In the genomic region with DNA sequence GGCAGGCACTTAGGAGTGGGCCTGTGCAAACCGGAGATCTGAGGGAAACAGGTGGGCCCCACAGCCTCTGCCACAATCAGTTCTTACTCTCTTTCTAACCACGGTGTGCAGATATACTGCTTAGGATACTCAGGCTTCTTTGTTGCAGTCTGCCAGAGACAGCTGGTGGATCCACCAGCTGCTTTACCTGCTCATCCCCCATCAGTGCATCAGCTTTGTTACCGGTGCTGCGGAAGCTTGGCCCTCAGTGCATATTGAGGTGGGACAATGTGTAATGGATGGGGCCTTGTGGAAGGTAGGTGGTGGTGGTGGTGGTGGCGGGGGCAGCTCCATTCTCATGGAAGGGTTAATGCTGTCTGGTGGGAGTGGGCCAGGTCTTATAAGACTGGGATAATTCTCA, we compare ENCODE assay signal across 33 mouse cellular contexts. TPM values are rescaled to one million over a fixed set of nuclear protein-coding genes. Genes with fewer than 3 reads are reported as not detected.
"Had no signal": no experiment of that assay in that cellular context is flagged by ENCODE, and none has a peak within 500 bp of the region (broad histone marks: within the 10 kb centered on the region; RNA-seq: fewer than 3 reads in every experiment).

No protein-coding gene starts in this region.

- H3K36me3 ChIP-seq: heart, embryonic 13.5 days; heart, embryonic 15.5 days; hindbrain, embryonic 10.5 days; hindbrain, embryonic 12.5 days; hindbrain, embryonic 13.5 days; hindbrain, embryonic 15.5 days; intestine, embryonic 15.5 days; kidney, embryonic 15.5 days had no signal

- ATAC-seq: hindbrain, embryonic 16.5 days; hindbrain, postnatal 0 days; inflammation-experienced regulatory T-cells, adult 6 months; intestine, embryonic 15.5 days; intestine, embryonic 16.5 days; intestine, postnatal 0 days had no signal

- H3K9me3 ChIP-seq: heart, embryonic 13.5 days; heart, embryonic 15.5 days; hindbrain, embryonic 10.5 days; hindbrain, embryonic 12.5 days; hindbrain, embryonic 13.5 days; hindbrain, embryonic 15.5 days; intestine, embryonic 15.5 days; kidney, embryonic 15.5 days had no signal

- H3K4me2 ChIP-seq: heart, embryonic 13.5 days; heart, embryonic 15.5 days; hindbrain, embryonic 12.5 days; hindbrain, embryonic 13.5 days; hindbrain, embryonic 14.5 days; hindbrain, embryonic 15.5 days; intestine, embryonic 15.5 days; kidney, embryonic 15.5 days had no signal

- H3K27ac ChIP-seq: heart, embryonic 13.5 days; heart, embryonic 15.5 days; hindbrain, embryonic 10.5 days; hindbrain, embryonic 12.5 days; hindbrain, embryonic 13.5 days; hindbrain, embryonic 14.5 days; hindbrain, embryonic 15.5 days; hindbrain, postnatal 0 days; intestine, embryonic 15.5 days; kidney, embryonic 15.5 days; kidney, postnatal 0 days; layer of hippocampus, adult 2 months; left cerebral cortex, adult 2 months had no signal

- DNase-seq: heart, postnatal 10 days; heart, postnatal 14 days; heart, postnatal 36 days; heart, postnatal 4 days; kidney, adult 11 months; kidney, adult 18-20 months; kidney, adult 2 months; kidney, adult 8-10 months; kidney, adult 9 months; kidney, postnatal 10 days; kidney, postnatal 14 days; kidney, postnatal 25 days; kidney, postnatal 36 days; kidney, postnatal 4 days; layer of hippocampus, adult 9-11 months; layer of hippocampus, postnatal 36 days had no signal

- H3K4me3 ChIP-seq: heart, embryonic 13.5 days; heart, embryonic 15.5 days; hindbrain, embryonic 10.5 days; hindbrain, embryonic 12.5 days; hindbrain, embryonic 13.5 days; hindbrain, embryonic 15.5 days; intestine, embryonic 15.5 days; kidney, embryonic 15.5 days; layer of hippocampus, adult 2 months; left cerebral cortex, adult 2 months had no signal

- H3K9ac ChIP-seq: heart, embryonic 13.5 days; heart, embryonic 15.5 days; hindbrain, embryonic 12.5 days; hindbrain, embryonic 13.5 days; hindbrain, embryonic 14.5 days; hindbrain, embryonic 15.5 days; intestine, embryonic 15.5 days; kidney, embryonic 15.5 days had no signal

RNA-seq across cellular contexts. Expression of a gene that starts 13.0 kb away (rescaled TPM):
- polyA plus RNA-seq: inflammation-experienced regulatory T-cells, adult 6 months had no signal
